Mouse (Mus musculus): ENCODE results near the gene Atp5j2. TPM values are rescaled to one million over a fixed set of nuclear protein-coding genes. Genes with fewer than 3 reads are reported as not detected.
"Not testable (repeated sequence)": the region's sequence is repeated elsewhere in the genome, so short reads cannot be mapped to it uniquely, and the experiment has no call there.

The Atp5j2 gene
- total RNA-seq, 2 experiments from 2014 or later = 622 to 768 TPM

- intact Hi-C loops (cut with DNase I) = no loop called here
Measured at GRCm38 (mm10) chr5:145214679-145215078, 22.8 kb upstream of the Atp5j2 start.

DNA sequence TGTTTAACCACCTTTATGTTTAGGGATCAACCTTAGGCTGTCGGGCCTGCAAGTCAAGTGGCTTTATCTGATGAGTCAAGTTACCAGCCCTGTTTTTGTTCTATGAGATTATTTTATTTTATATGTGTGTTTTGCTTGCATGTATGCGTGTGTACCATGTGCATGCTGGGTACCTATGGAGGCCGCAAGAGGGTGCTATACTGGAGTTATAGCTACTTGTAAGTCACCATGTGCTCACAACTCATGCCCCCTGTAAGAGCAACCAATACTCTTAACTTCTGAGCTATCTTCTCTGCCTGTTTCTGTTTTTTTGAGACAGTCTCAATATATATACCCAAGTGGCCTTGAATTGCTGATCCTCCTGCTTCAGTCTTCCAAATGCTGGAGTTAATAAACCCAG lies 21.6 kb upstream of the Atp5j2 start:
- no peak for DNase-seq
- Histone ChIP-seq H3K27ac (no peak overlapping the region), H3K4me3 (no peak overlapping the region)
- TF ChIP-seq CTCF (IDR thresholded peaks at IDR 0.05) = no peak
- intact Hi-C loops (cut with DNase I) = no loop called here

More at GRCm38 (mm10) chr5:145214679-145215078, 22.8 kb upstream of the Atp5j2 start:
- H3K4me3 ChIP-seq = no peak overlapping the region
- TF ChIP-seq CTCF (IDR thresholded peaks at IDR 0.05) = peak; percentile 56
- H3K27ac ChIP-seq = no peak overlapping the region
- no peak for DNase-seq

DNA sequence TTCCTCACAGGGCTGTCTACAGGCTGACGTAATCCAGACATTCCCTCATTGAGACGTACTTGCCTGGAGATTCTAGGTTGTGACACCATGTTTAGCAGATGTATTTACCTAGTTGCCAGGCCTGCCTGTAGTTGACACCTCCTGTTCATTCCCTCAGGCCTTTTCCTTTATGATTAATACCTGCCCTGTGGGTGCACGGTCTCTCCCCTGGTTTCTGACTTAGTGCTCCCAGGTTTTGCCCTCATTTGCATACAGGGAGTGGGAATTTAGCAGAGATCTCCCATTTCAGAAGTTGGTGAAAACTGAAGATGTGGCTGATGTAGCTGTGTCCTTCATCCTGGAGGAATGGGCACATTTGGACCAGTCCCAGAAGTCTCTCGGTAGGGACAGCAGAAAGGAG lies 20.4 kb upstream of the Atp5j2 start:
- intact Hi-C loops (cut with DNase I) = no loop called here
- DNase-seq = no peak
- no peak overlapping the region for H3K4me3 ChIP-seq
- no peak for TF ChIP-seq CTCF (IDR thresholded peaks at IDR 0.05)
- H3K27ac ChIP-seq = no peak overlapping the region

GRCm38 (mm10) chr5:145211340-145211739 lies 19.5 kb upstream of the Atp5j2 start:
- DNase-seq = no peak
- TF ChIP-seq CTCF (IDR thresholded peaks at IDR 0.05) = no peak
- H3K27ac ChIP-seq = no peak overlapping the region
- no peak overlapping the region for H3K4me3 ChIP-seq
- intact Hi-C loops (cut with DNase I) = no loop called here

- DNase-seq; H3K27ac ChIP-seq; intact Hi-C loops (cut with DNase I); H3K4me3 ChIP-seq: not testable (repeated sequence)
Measured at GRCm38 (mm10) chr5:145208391-145208790, 16.5 kb upstream of the Atp5j2 start.

DNA sequence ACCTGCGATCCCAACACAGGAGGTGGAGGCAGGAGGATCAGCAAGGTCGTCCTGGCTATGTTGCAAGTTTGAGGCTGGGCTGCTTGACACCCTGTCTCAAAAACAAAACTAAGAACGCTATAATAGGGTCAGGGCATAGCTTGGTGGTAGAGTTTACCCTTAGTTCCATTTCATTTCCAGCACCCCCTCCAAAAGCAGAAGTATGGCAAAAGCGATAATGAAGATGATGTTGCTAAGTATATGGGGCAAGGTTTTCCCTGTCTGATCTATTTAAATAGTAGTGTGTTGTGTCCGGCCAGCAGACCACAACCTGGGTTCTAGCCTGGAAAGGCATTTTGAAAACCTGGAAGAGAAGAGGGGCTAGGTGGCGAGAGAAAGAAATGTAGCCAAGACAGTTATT lies 16.1 kb upstream of the Atp5j2 start:
- DNase-seq = no peak
- H3K27ac ChIP-seq = no peak overlapping the region
- intact Hi-C loops (cut with DNase I) = no loop called here
- no peak overlapping the region for H3K4me3 ChIP-seq
- TF ChIP-seq CTCF (IDR thresholded peaks at IDR 0.05) = no peak

DNA sequence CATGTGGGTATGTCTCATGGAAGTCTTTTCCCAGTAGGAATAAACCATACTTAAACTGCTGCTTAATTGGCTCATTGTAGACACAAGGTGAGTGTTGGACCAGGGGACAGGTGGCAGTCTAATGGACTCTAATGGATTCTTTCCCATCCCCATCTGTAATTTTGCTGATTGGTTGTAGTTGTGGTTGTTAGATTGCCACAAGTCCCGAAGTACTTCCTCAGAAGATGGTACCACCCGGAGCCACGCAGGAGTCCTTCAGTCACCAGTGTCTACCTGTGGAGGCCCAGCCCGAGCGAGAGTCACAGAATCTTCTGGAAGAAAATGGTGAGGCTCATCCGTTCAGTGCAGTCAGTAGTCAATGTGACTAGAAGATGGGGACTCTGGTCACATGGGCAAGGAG lies 15.5 kb upstream of the Atp5j2 start:
- no peak for DNase-seq
- intact Hi-C loops (cut with DNase I) = no loop called here
- no peak for TF ChIP-seq CTCF (IDR thresholded peaks at IDR 0.05)
- no peak overlapping the region for H3K4me3 ChIP-seq
- H3K27ac ChIP-seq = no peak overlapping the region

DNA sequence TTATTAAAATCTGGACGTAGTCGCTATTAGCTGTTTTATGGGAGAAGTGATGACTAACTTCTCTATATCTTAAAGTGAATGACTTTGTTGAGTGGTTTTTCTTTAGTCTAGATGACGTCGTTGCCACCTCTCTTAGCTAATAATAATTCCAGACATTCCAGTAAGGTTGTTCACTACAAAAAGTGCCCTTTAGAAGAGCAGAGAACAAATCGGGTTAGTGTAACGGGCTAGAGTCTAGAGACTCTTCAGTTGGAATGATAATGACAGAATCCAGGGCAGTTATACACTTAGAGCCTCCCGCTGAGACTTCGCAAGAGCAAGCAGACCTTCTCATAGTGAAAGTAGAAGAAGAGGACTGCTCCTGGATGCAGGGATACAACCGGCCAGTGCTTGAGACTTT lies 13.2 kb upstream of the Atp5j2 start:
- H3K27ac ChIP-seq = peak overlapping the region; percentile 98
- peak overlapping the region; percentile 89 for H3K4me3 ChIP-seq
- no peak for TF ChIP-seq CTCF (IDR thresholded peaks at IDR 0.05)
- intact Hi-C loops (cut with DNase I) = loop anchor here (2.0 kb wide), 1 partner anchor 26 kb away; the partner anchor contains the start of gene Zfp655
- DNase-seq = no peak

- intact Hi-C loops (cut with DNase I) = loop anchor here (2.0 to 5.0 kb wide), 2 partner anchors 27 to 37 kb away; partner anchors contain the start of genes Cpsf4, Ptcd1 and Zfp655
- TF ChIP-seq CTCF (IDR thresholded peaks at IDR 0.05) = no peak
- peak; percentile 98 for DNase-seq
- Histone ChIP-seq H3K27ac (peak within 1 kb of the TSS; percentile 98), H3K4me3 (peak within 1 kb of the TSS; percentile 89)
Measured at GRCm38 (mm10) chr5:145203936-145204691, 12.3 kb upstream of the Atp5j2 start, which contains the start of gene Zkscan5. Gene Zkscan5 (plus strand): TSS chr5:145204562.

- intact Hi-C loops (cut with DNase I) = loop anchor here (5.0 kb wide), 1 partner anchor 35 kb away; the partner anchor contains the start of genes Cpsf4 and Ptcd1
- TF ChIP-seq CTCF (IDR thresholded peaks at IDR 0.05) = no peak
Measured at GRCm38 (mm10) chr5:145202446-145202845, 10.6 kb upstream of the Atp5j2 start.

DNA sequence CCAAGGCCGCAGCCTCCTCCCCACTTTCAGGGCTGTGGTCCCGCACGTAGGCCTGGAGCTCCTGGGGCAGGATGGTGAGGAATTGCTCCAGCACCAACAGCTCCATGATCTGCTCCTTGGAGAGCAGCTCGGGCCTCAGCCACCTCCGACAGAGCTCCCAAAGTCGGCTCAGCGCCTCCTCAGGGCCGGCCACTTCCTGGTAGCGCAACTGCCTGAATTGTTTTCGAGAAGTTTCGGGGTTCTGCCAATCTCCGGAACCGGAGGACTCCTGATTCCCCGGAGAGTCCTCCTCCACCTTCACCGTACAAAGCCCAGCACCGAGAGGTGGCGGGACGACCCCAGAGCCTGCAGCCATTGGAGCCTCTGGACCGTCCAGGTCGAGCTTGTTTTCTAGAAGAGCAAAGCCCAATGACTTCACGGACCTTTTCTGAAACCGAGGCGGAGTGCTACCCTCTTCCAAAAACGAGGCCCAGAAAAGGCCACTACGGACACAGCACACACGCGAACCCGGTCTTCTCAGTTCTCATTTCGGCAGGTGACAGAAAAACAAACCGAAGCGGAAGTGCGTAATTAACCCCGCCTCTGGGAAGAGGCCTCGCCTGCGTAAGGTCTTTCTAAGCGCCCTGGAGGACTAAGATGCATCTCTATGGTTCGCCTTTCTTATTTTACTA lies 9.6 kb upstream of the Atp5j2 start, which contains the start of gene Zkscan14:
Gene Zkscan14 (minus strand): TSS at position 548 of the 671 bp plus-strand sequence.
- intact Hi-C loops (cut with DNase I) = loop anchor here (5.0 kb wide), 1 partner anchor 34 kb away; the partner anchor contains the start of genes Cpsf4 and Ptcd1
- Histone ChIP-seq H3K27ac (peak within 1 kb of the TSS; percentile 97), H3K4me3 (peak within 1 kb of the TSS; percentile 99)
- peak; percentile 86 for DNase-seq
- no peak for TF ChIP-seq CTCF (IDR thresholded peaks at IDR 0.05)

More at GRCm38 (mm10) chr5:145202446-145202845, 10.6 kb upstream of the Atp5j2 start:
- Histone ChIP-seq H3K4me3 (no peak overlapping the region), H3K27ac (peak overlapping the region; percentile 97; the same call in 1 of the 2 replicates)
- DNase-seq = no peak

DNA sequence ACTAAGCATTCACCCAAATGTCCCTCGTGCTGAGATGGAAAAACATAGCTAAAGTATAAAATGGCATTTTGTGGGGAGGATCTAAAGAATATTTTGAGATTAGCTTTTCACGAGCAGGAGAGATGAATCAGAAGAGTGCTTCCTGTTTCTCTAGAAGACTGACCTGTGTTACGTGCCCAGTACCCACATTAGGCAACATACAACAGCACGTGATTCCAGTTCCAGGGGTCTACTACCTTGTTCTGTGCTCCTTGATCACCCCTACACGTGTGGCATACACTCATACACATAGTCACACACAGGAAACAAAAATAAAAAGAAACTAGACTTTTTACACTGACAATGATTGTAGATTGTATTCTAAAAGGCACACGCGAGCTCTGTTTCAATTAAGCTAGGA lies 8.5 kb upstream of the Atp5j2 start:
- DNase-seq = no peak
- intact Hi-C loops (cut with DNase I) = loop anchor here (5.0 kb wide), 1 partner anchor 33 kb away; the partner anchor contains the start of genes Cpsf4 and Ptcd1
- no peak for TF ChIP-seq CTCF (IDR thresholded peaks at IDR 0.05)
- Histone ChIP-seq H3K4me3 (peak overlapping the region; percentile 99), H3K27ac (peak overlapping the region; percentile 97)

All from gastrocnemius, adult 2 months (tissue).